Mouse (Mus musculus) midbrain, embryonic 13.5 days (tissue): ENCODE results near the gene Col18a1. TPM values are rescaled to one million over a fixed set of nuclear protein-coding genes. Genes with fewer than 3 reads are reported as not detected.

ENCODE experiments used
- ATAC-seq: fragments of 200-750 bp; cut with Nextera tagmentation; 2 replicates; pipeline ENCODE4 v1.8.0; 2017; ENCODE audit warnings: mild to moderate bottlenecking, moderate TSS enrichment, moderate library complexity
- H3K27ac ChIP-seq: fragments of 300-500 bp; sonication (generic); 2 replicates; pipeline ENCODE4 v1.5.1; 2015; ENCODE audit warnings: inconsistent platforms, mild to moderate bottlenecking, moderate library complexity
- H3K27me3 ChIP-seq: fragments of 300-500 bp; sonication (generic); 2 replicates; pipeline ENCODE4 v1.6.1; 2015; ENCODE audit warnings: mild to moderate bottlenecking, inconsistent platforms
- H3K36me3 ChIP-seq: fragments of 300-500 bp; sonication (generic); 2 replicates; pipeline ENCODE4 v1.6.1; 2015; ENCODE audit warnings: mild to moderate bottlenecking, inconsistent platforms
- H3K4me1 ChIP-seq: fragments of 300-500 bp; sonication (generic); replicated peaks from 2 replicates; pipeline ENCODE4 v1.6.1; 2015; ENCODE audit warnings: inconsistent platforms
- H3K4me2 ChIP-seq: fragments of 300-500 bp; sonication (generic); replicated peaks from 2 replicates; pipeline ENCODE4 v1.6.1; 2015; ENCODE audit warnings: moderate library complexity, mild to moderate bottlenecking, inconsistent platforms
- H3K4me3 ChIP-seq: fragments of 300-500 bp; sonication (generic); replicated peaks from 2 replicates; pipeline ENCODE4 v1.5.1; 2015; ENCODE audit warnings: mild to moderate bottlenecking, inconsistent platforms
- H3K9ac ChIP-seq: fragments of 300-500 bp; sonication (generic); replicated peaks from 2 replicates; pipeline ENCODE4 v1.6.1; 2015; ENCODE audit warnings: mild to moderate bottlenecking, inconsistent platforms
- H3K9me3 ChIP-seq: fragments of 300-500 bp; sonication (generic); 2 replicates; pipeline ENCODE4 v1.6.1; 2016; ENCODE audit warnings: mild to moderate bottlenecking, inconsistent platforms
- WGBS: fragments of 180-500 bp; shearing (Covaris S2); methylation state at CpG from one replicate; pipeline ENCODE4 v1.1.7; 2015; 5-methylcytosine and 5-hydroxymethylcytosine counted together
- polyA plus RNA-seq: library from polyadenylated mRNA; unstranded; fragments of >200 nt; fragmentation: Nextera tagmentation; extraction: Ambion mirVana; gene quantifications from 2 replicates; pipeline ENCODE4 v1.2.1, GENCODE M21; 2015

Gene Col18a1
- polyA plus RNA-seq, 1 experiment from 2014 or later: 39.6 TPM

- no peak overlapping the region for H3K4me2 ChIP-seq
- H3K36me3 ChIP-seq: peaks cover 13% of the 10 kb centered on the region; the same call in 1 of the 2 replicates
- no peak overlapping the region for H3K4me3 ChIP-seq
- peaks cover 10% of the 10 kb centered on the region for H3K9me3 ChIP-seq
- 53% methylated on average over 12 of the region's 12 CpGs for WGBS
- H3K4me1 ChIP-seq: peaks cover 8% of the 10 kb centered on the region
- H3K27ac ChIP-seq: no peak overlapping the region; the same call in 1 of the 2 replicates
- H3K9ac ChIP-seq: no peak overlapping the region
- H3K27me3 ChIP-seq: no peaks in the 10 kb centered on the region
- no peak for ATAC-seq
Observed at GRCm38 (mm10) chr10:77097006-77097889, 69.1 kb downstream of the Col18a1 start.

GRCm38 (mm10) chr10:77095666-77096065 lies 70.7 kb downstream of the Col18a1 start:
- H3K4me1 ChIP-seq: peaks cover 8% of the 10 kb centered on the region
- peaks cover 16% of the 10 kb centered on the region; the same call in 1 of the 2 replicates for H3K36me3 ChIP-seq
- no peak for ATAC-seq
- H3K9ac ChIP-seq: no peak overlapping the region
- no peaks in the 10 kb centered on the region for H3K27me3 ChIP-seq
- H3K4me3 ChIP-seq: no peak overlapping the region
- 96% methylated on average over 3 of the region's 3 CpGs for WGBS
- peaks cover 9% of the 10 kb centered on the region for H3K9me3 ChIP-seq
- H3K4me2 ChIP-seq: no peak overlapping the region
- no peak overlapping the region for H3K27ac ChIP-seq

GRCm38 (mm10) chr10:77093817-77094216 lies 72.5 kb downstream of the Col18a1 start:
- H3K4me1 ChIP-seq: peaks cover 14% of the 10 kb centered on the region
- H3K27ac ChIP-seq: no peak overlapping the region
- H3K9ac ChIP-seq: no peak overlapping the region
- no peak overlapping the region for H3K4me3 ChIP-seq
- no peak overlapping the region for H3K4me2 ChIP-seq
- peaks cover 9% of the 10 kb centered on the region for H3K9me3 ChIP-seq
- H3K27me3 ChIP-seq: no peaks in the 10 kb centered on the region
- H3K36me3 ChIP-seq: peaks cover 16% of the 10 kb centered on the region; the same call in 1 of the 2 replicates
- ATAC-seq: no peak

GRCm38 (mm10) chr10:77091538-77092097 lies 74.7 kb downstream of the Col18a1 start:
- ATAC-seq: no peak
- H3K27me3 ChIP-seq: no peaks in the 10 kb centered on the region
- peaks cover 19% of the 10 kb centered on the region; the same call in 1 of the 2 replicates for H3K36me3 ChIP-seq
- H3K9ac ChIP-seq: no peak overlapping the region
- H3K4me1 ChIP-seq: 0 out of 2 replicates have a peak, but pooled peaks cover 7% of the 10 kb centered on the region
- H3K4me3 ChIP-seq: no peak overlapping the region
- H3K9me3 ChIP-seq: peaks cover 9% of the 10 kb centered on the region
- WGBS: 83% methylated on average over 4 of the region's 4 CpGs
- no peak overlapping the region for H3K4me2 ChIP-seq
- H3K27ac ChIP-seq: no peak overlapping the region

GRCm38 (mm10) chr10:77090063-77090462 lies 76.3 kb downstream of the Col18a1 start:
- Histone ChIP-seq H3K27ac (no peak overlapping the region), H3K4me2 (no peak overlapping the region), H3K36me3 (peaks cover 22% of the 10 kb centered on the region; the same call in 1 of the 2 replicates), H3K9me3 (peaks cover 9% of the 10 kb centered on the region), H3K27me3 (no peaks in the 10 kb centered on the region), H3K4me1 (0 out of 2 replicates have a peak, but pooled peaks cover 7% of the 10 kb centered on the region), H3K9ac (no peak overlapping the region), H3K4me3 (no peak overlapping the region)
- no peak for ATAC-seq
- 76% methylated on average over 5 of the region's 5 CpGs for WGBS

GRCm38 (mm10) chr10:77089336-77089735 lies 77.0 kb downstream of the Col18a1 start:
- no peak overlapping the region for H3K4me3 ChIP-seq
- H3K27ac ChIP-seq: no peak overlapping the region
- peak overlapping the region; percentile 28 for H3K4me2 ChIP-seq
- H3K9ac ChIP-seq: no peak overlapping the region
- 26% methylated on average over 8 of the region's 8 CpGs for WGBS
- ATAC-seq: 0 out of 2 replicates have a peak, but pooled peaks have one; percentile 43
- H3K27me3 ChIP-seq: no peaks in the 10 kb centered on the region
- peaks cover 9% of the 10 kb centered on the region for H3K9me3 ChIP-seq
- H3K36me3 ChIP-seq: peaks cover 24% of the 10 kb centered on the region; the same call in 1 of the 2 replicates
- 0 out of 2 replicates have a peak, but pooled peaks cover 7% of the 10 kb centered on the region for H3K4me1 ChIP-seq

GRCm38 (mm10) chr10:77084568-77084967 lies 81.8 kb downstream of the Col18a1 start:
- peaks cover 8% of the 10 kb centered on the region; the same call in 1 of the 2 replicates for H3K36me3 ChIP-seq
- 0 out of 2 replicates have a peak overlapping the region, but pooled peaks have one; percentile 23 for H3K9ac ChIP-seq
- no peak for ATAC-seq
- H3K9me3 ChIP-seq: no peaks in the 10 kb centered on the region
- H3K4me1 ChIP-seq: 0 out of 2 replicates have a peak, but pooled peaks cover 5% of the 10 kb centered on the region
- no peak overlapping the region for H3K4me3 ChIP-seq
- WGBS: 85% methylated on average over 1 of the region's 1 CpGs
- no peaks in the 10 kb centered on the region for H3K27me3 ChIP-seq
- H3K27ac ChIP-seq: no peak overlapping the region
- H3K4me2 ChIP-seq: no peak overlapping the region

- H3K27ac ChIP-seq: no peak overlapping the region
Observed at GRCm38 (mm10) chr10:77082921-77083320, 83.4 kb downstream of the Col18a1 start.

GRCm38 (mm10) chr10:77082453-77082852 lies 83.9 kb downstream of the Col18a1 start:
- H3K27ac ChIP-seq: no peak overlapping the region
- H3K36me3 ChIP-seq: peaks cover 14% of the 10 kb centered on the region; the same call in 1 of the 2 replicates
- H3K9ac ChIP-seq: no peak overlapping the region
- H3K4me2 ChIP-seq: no peak overlapping the region
- H3K4me1 ChIP-seq: no peaks in the 10 kb centered on the region
- 26% methylated on average over 3 of the region's 3 CpGs for WGBS
- no peak overlapping the region for H3K4me3 ChIP-seq
- ATAC-seq: 0 out of 2 replicates have a peak, but pooled peaks have one; percentile 19
- H3K27me3 ChIP-seq: no peaks in the 10 kb centered on the region
- H3K9me3 ChIP-seq: no peaks in the 10 kb centered on the region

More at GRCm38 (mm10) chr10:77082921-77083320, 83.4 kb downstream of the Col18a1 start:
- ATAC-seq: no peak
- Histone ChIP-seq H3K4me2 (no peak overlapping the region), H3K9me3 (no peaks in the 10 kb centered on the region), H3K36me3 (peaks cover 11% of the 10 kb centered on the region; the same call in 1 of the 2 replicates), H3K4me3 (no peak overlapping the region), H3K4me1 (no peaks in the 10 kb centered on the region), H3K9ac (no peak overlapping the region), H3K27me3 (no peaks in the 10 kb centered on the region)
- 70% methylated on average over 5 of the region's 5 CpGs for WGBS

- no peak overlapping the region for H3K27ac ChIP-seq
- WGBS: 86% methylated on average over 8 of the region's 8 CpGs
- H3K36me3 ChIP-seq: peaks cover 6% of the 10 kb centered on the region; the same call in 1 of the 2 replicates
Observed at GRCm38 (mm10) chr10:77078961-77079360, 87.4 kb downstream of the Col18a1 start.

GRCm38 (mm10) chr10:77078456-77078855 lies 87.9 kb downstream of the Col18a1 start:
- no peak overlapping the region for H3K9ac ChIP-seq
- H3K4me3 ChIP-seq: no peak overlapping the region
- H3K27me3 ChIP-seq: no peaks in the 10 kb centered on the region
- ATAC-seq: no peak
- no peaks in the 10 kb centered on the region for H3K9me3 ChIP-seq
- 93% methylated on average over 4 of the region's 4 CpGs for WGBS
- H3K4me1 ChIP-seq: no peaks in the 10 kb centered on the region
- H3K4me2 ChIP-seq: no peak overlapping the region
- H3K36me3 ChIP-seq: peaks cover 6% of the 10 kb centered on the region; the same call in 1 of the 2 replicates
- no peak overlapping the region for H3K27ac ChIP-seq

More at GRCm38 (mm10) chr10:77078961-77079360, 87.4 kb downstream of the Col18a1 start:
- no peak overlapping the region for H3K4me3 ChIP-seq
- H3K9me3 ChIP-seq: no peaks in the 10 kb centered on the region
- no peak overlapping the region for H3K9ac ChIP-seq
- no peaks in the 10 kb centered on the region for H3K4me1 ChIP-seq
- H3K27me3 ChIP-seq: no peaks in the 10 kb centered on the region
- no peak overlapping the region for H3K4me2 ChIP-seq
- no peak for ATAC-seq
